ENCODE assay signal across 8 mouse cellular contexts in the genomic region with DNA sequence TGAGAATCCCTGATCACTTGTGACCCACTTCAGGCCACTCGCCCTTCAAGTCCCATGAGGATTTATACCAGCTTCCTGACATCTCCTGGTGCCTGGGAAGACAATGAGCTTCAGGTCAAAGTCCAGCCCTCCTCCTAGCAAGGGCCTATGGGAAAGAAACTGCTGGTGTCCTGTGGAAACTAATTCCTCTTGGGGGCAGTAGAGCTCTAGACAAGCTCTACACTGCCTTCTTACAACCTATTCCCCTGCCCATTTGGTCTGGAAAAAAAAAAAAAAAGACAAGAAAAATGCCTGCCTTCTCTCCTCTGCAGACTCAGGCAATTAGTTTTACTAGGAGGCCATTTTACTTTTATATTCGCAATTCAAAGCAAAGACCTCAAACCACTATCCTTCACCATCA.
A peak's percentile ranks its signal among the peaks of the same experiment; 100 is the strongest.
DNase-seq lines count a peak whose midpoint lies in the region; ATAC-seq and TF ChIP-seq lines count a peak whose summit lies in the region.

No protein-coding gene starts in this region.

- H3K4me3 ChIP-seq in forebrain, postnatal 0 days (ENCODE audit: low read depth, low read length) = no peak overlapping the region
- no peak overlapping the region for H3K4me3 ChIP-seq in forebrain, embryonic 15.5 days
- H3K4me3 ChIP-seq in liver, postnatal 0 days (ENCODE audit: low read depth, low read length) = no peak overlapping the region
- no peak overlapping the region for H3K4me3 ChIP-seq in liver, embryonic 12.5 days
- H3K4me3 ChIP-seq in midbrain, postnatal 0 days (ENCODE audit: low read depth, low read length) = no peak overlapping the region
- no peak overlapping the region for H3K4me3 ChIP-seq in forebrain, embryonic 11.5 days (ENCODE audit: low read depth, low read length)

- WGBS in forebrain, postnatal 0 days = 52% methylated on average over 2 of the region's 2 CpGs
- WGBS in forebrain, embryonic 15.5 days = 56% methylated on average over 2 of the region's 2 CpGs
- WGBS in liver, postnatal 0 days (ENCODE audit: insufficient replicate concordance) = 35% methylated on average over 2 of the region's 2 CpGs
- WGBS in liver, embryonic 12.5 days (ENCODE audit: insufficient replicate concordance) = 62% methylated on average over 2 of the region's 2 CpGs
- 52% methylated on average over 2 of the region's 2 CpGs for WGBS in midbrain, postnatal 0 days
- WGBS in forebrain, embryonic 11.5 days = 58% methylated on average over 2 of the region's 2 CpGs

- peak; percentile 48 for TF ChIP-seq CTCF in forebrain, postnatal 0 days (IDR thresholded peaks at IDR 0.05; ENCODE audit: low read depth)
- peak; percentile 54 for TF ChIP-seq CTCF in liver, postnatal 0 days (IDR thresholded peaks at IDR 0.05; ENCODE audit: low read depth)
- TF ChIP-seq CTCF in midbrain, postnatal 0 days (IDR thresholded peaks at IDR 0.05) = peak; percentile 63

- no peaks in the 10 kb centered on the region for H3K4me1 ChIP-seq in forebrain, postnatal 0 days (ENCODE audit: insufficient read depth)
- H3K4me1 ChIP-seq in forebrain, embryonic 15.5 days = no peaks in the 10 kb centered on the region
- H3K4me1 ChIP-seq in liver, postnatal 0 days (ENCODE audit: insufficient read depth) = no peaks in the 10 kb centered on the region
- no peaks in the 10 kb centered on the region for H3K4me1 ChIP-seq in liver, embryonic 12.5 days
- H3K4me1 ChIP-seq in midbrain, postnatal 0 days (ENCODE audit: insufficient read depth, low read length) = no peaks in the 10 kb centered on the region
- no peaks in the 10 kb centered on the region for H3K4me1 ChIP-seq in forebrain, embryonic 11.5 days (replicated peaks; ENCODE audit: control insufficient read depth, insufficient read depth, low read length)

- H3K27ac ChIP-seq in forebrain, postnatal 0 days (ENCODE audit: low read depth, low read length) = no peak overlapping the region
- no peak overlapping the region for H3K27ac ChIP-seq in forebrain, embryonic 15.5 days (replicated peaks)
- H3K27ac ChIP-seq in liver, postnatal 0 days (ENCODE audit: low read depth) = no peak overlapping the region
- H3K27ac ChIP-seq in liver, embryonic 12.5 days = no peak overlapping the region
- H3K27ac ChIP-seq in midbrain, postnatal 0 days (ENCODE audit: low read depth, low read length) = no peak overlapping the region
- H3K27ac ChIP-seq in forebrain, embryonic 11.5 days (ENCODE audit: low read depth, low read length) = no peak overlapping the region

- H3K27me3 ChIP-seq in forebrain, postnatal 0 days (ENCODE audit: insufficient read depth, low read length) = no peaks in the 10 kb centered on the region
- H3K27me3 ChIP-seq in forebrain, embryonic 15.5 days = no peaks in the 10 kb centered on the region
- H3K27me3 ChIP-seq in liver, postnatal 0 days (ENCODE audit: insufficient read depth, low read length) = no peaks in the 10 kb centered on the region
- H3K27me3 ChIP-seq in liver, embryonic 12.5 days (replicated peaks) = no peaks in the 10 kb centered on the region
- H3K27me3 ChIP-seq in midbrain, postnatal 0 days (ENCODE audit: insufficient read depth, low read length) = no peaks in the 10 kb centered on the region
- H3K27me3 ChIP-seq in forebrain, embryonic 11.5 days (ENCODE audit: control insufficient read depth, insufficient read depth, low read length) = no peaks in the 10 kb centered on the region

- DNase-seq in forebrain, postnatal 0 days = peak; percentile 52
- no peak for DNase-seq in liver, postnatal 0 days
- peak; percentile 83 for DNase-seq in ZHBTc4 (ENCODE audit: low read depth, low spot score)
- peak; percentile 71 for DNase-seq in midbrain, postnatal 0 days (ENCODE audit: low spot score)
- no peak for DNase-seq in thymus, postnatal 14 days
- DNase-seq in forebrain, embryonic 11.5 days (ENCODE audit: low spot score) = no peak

- no peak overlapping the region for H3K9ac ChIP-seq in forebrain, postnatal 0 days
- H3K9ac ChIP-seq in forebrain, embryonic 15.5 days (replicated peaks) = no peak overlapping the region
- H3K9ac ChIP-seq in liver, postnatal 0 days (replicated peaks) = no peak overlapping the region
- H3K9ac ChIP-seq in liver, embryonic 12.5 days = no peak overlapping the region
- H3K9ac ChIP-seq in midbrain, postnatal 0 days (replicated peaks; ENCODE audit: low read length, poor library complexity, severe bottlenecking) = no peak overlapping the region
- H3K9ac ChIP-seq in forebrain, embryonic 11.5 days (ENCODE audit: low read length) = no peak overlapping the region

- TF ChIP-seq EP300 in liver, postnatal 0 days (IDR thresholded peaks at IDR 0.05; ENCODE audit: low read depth) = no peak

- H3K36me3 ChIP-seq in forebrain, postnatal 0 days (ENCODE audit: insufficient read depth) = no peaks in the 10 kb centered on the region
- H3K36me3 ChIP-seq in forebrain, embryonic 15.5 days = no peaks in the 10 kb centered on the region
- no peaks in the 10 kb centered on the region for H3K36me3 ChIP-seq in liver, postnatal 0 days (replicated peaks; ENCODE audit: insufficient read depth, low read length)
- H3K36me3 ChIP-seq in liver, embryonic 12.5 days = no peaks in the 10 kb centered on the region
- no peaks in the 10 kb centered on the region for H3K36me3 ChIP-seq in midbrain, postnatal 0 days (ENCODE audit: insufficient read depth, low read length)
- no peaks in the 10 kb centered on the region for H3K36me3 ChIP-seq in forebrain, embryonic 11.5 days (ENCODE audit: control insufficient read depth, insufficient read depth, low read length)

- H3K9me3 ChIP-seq in forebrain, postnatal 0 days (ENCODE audit: low read length) = no peaks in the 10 kb centered on the region
- H3K9me3 ChIP-seq in forebrain, embryonic 15.5 days = no peaks in the 10 kb centered on the region
- no peaks in the 10 kb centered on the region for H3K9me3 ChIP-seq in liver, postnatal 0 days (ENCODE audit: low read length)
- H3K9me3 ChIP-seq in liver, embryonic 12.5 days (replicated peaks) = no peaks in the 10 kb centered on the region
- H3K9me3 ChIP-seq in midbrain, postnatal 0 days (ENCODE audit: low read length) = no peaks in the 10 kb centered on the region
- no peaks in the 10 kb centered on the region for H3K9me3 ChIP-seq in forebrain, embryonic 11.5 days (ENCODE audit: control insufficient read depth, low read length)

- no peak overlapping the region for H3K4me2 ChIP-seq in forebrain, postnatal 0 days (ENCODE audit: low read depth)
- no peak overlapping the region for H3K4me2 ChIP-seq in forebrain, embryonic 15.5 days (replicated peaks)
- H3K4me2 ChIP-seq in liver, postnatal 0 days (ENCODE audit: low read depth, low read length) = no peak overlapping the region
- no peak overlapping the region for H3K4me2 ChIP-seq in liver, embryonic 12.5 days
- H3K4me2 ChIP-seq in midbrain, postnatal 0 days (ENCODE audit: low read depth, low read length, poor library complexity, severe bottlenecking) = no peak overlapping the region
- H3K4me2 ChIP-seq in forebrain, embryonic 11.5 days (ENCODE audit: low read depth, low read length, severe bottlenecking) = no peak overlapping the region

- ATAC-seq in forebrain, postnatal 0 days = peak; percentile 77
- ATAC-seq in forebrain, embryonic 15.5 days (replicated peaks) = no peak
- ATAC-seq in liver, postnatal 0 days = no peak
- ATAC-seq in liver, embryonic 12.5 days = no peak
- ATAC-seq in midbrain, postnatal 0 days (ENCODE audit: low FRiP score) = no peak; the same call in 1 of the 2 replicates
- no peak for ATAC-seq in forebrain, embryonic 11.5 days (replicated peaks; ENCODE audit: low FRiP score)

Comparison
In these comparisons a context has a peak if more than half of its experiments do, and no peak if none do; other contexts are left out.
1. DNase-seq: peak in forebrain, postnatal 0 days (single experiment), ZHBTc4 (single experiment) and midbrain, postnatal 0 days (single experiment); none in liver, postnatal 0 days (single experiment), thymus, postnatal 14 days (single experiment) and forebrain, embryonic 11.5 days (single experiment).
2. Peak in every context shown above with its lines, with median percentiles within 50 percentile points of each other: CTCF ChIP-seq.